Mouse (Mus musculus): ENCODE measurements around the gene Ctnnd2.

Gene Ctnnd2

DNA sequence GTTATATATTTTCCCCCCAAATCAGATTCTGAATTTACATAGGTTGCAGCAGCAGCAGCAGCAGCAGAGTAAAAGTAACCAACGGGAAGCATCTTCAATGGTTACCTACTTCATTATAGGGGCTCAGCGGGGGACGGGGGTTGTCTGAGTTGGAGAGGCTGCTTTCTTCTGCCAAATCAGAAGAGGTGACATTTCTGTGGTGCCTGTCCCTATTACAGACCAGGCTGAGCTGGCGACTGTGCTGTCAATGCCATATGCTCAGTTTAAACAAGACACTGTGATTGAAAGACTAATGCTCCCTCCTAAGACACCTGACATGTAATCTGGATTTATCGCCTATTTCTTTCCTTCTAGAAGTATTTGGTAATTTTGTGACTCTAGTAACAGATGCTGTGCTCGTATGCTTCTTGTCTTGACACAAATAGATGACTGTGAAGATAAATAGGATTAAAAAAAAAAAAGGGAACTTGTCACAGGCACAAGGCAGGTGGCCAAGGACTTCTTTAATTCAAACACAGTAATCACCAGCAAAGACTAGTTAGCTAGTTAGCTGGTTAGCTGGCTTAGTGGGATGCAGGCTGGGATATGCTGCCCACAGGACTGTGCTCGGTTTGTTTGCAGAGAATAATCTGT lies 475.4 kb downstream of the Ctnnd2 start:
- no peak for DNase-seq (ENCODE audit: low spot score)

DNA sequence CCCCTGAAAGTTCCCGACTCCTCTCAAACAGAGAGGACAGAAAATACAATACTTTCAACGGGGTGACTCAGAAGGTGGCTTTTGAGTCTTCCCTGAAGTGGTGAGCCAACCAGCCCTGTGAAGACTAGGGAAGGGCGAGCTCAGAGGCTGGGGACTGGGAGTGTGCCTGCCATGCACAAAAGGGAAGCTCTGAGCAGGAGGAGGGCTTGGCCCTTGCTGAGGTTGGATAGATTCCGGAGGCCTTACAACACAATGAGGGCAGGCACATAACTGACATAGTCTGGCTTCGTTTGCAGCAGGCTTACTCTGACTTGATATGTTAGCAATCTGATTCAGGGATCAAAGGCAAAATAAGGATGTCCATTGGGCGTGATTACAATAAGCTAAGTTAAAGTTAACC lies 477.6 kb downstream of the Ctnnd2 start:
- no peak for DNase-seq (ENCODE audit: low spot score)

DNA sequence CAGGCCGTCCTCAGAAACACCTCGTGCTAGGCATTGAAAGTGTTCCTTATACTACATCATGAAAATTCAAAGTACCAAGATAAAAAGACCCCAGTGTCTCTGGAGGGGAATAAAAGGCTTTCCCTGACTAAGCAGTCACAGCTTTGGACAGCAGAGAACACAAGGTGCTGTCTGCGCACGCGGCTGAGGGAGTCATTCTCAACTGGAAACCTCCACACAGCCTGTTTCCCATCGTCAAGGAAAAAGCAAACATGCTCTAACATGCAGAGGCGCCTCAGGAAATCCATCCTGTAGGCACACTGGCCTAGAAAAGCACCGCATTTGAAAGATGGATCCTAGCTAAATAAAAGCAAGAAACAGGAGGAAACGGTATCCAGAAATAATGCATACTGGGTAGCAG lies 483.0 kb downstream of the Ctnnd2 start:
- DNase-seq (ENCODE audit: low spot score): no peak

DNA sequence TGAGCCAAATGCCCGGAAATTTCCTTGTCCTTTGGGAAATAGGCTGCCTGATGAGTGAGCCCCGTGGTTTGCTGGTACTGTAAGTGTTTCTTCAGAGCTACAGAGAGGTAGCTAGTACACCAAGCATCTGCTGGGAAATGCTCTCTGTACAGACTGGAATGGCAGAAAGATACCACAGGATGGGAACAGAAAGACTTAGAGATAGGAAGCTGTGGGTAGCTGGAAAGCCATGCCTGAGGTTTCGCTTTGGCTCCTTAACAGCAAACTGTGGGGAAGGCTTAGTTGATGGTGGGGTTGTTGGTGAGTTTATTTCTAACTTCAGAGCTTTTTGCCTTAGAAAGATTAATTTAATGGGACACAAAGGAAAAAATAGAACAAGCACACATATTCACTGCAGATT lies 485.2 kb downstream of the Ctnnd2 start:
- DNase-seq (ENCODE audit: low spot score): no peak

DNA sequence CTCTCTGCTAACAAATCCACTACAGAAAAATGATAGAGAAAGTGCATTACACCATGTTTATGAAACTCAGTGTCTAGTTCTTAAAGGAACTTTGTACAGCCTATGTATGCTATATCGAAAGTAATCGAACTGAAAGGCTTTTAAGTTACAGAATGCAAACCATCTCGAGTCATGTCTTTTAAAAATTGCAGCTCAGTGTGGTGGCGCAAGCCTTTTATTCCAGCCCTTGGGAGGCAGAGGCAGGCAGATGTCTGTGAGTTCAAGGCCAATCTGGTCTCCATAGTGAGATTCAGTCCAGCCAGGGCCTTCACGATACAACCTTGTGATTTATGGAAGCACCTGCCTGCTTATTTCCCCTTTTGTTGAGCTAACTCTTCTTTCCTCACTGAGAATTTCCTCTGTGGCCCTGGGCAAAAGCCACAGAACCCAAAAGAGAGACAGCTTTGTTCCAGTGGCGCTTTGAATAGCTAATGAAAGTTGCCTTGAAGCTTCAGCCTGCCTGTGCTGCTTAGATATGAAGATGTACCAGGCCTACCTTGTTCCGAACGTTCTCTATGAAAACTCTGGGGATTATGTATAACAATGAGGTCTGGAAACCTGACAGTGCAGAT lies 488.3 kb downstream of the Ctnnd2 start:
- no peak for DNase-seq (ENCODE audit: low spot score)

DNA sequence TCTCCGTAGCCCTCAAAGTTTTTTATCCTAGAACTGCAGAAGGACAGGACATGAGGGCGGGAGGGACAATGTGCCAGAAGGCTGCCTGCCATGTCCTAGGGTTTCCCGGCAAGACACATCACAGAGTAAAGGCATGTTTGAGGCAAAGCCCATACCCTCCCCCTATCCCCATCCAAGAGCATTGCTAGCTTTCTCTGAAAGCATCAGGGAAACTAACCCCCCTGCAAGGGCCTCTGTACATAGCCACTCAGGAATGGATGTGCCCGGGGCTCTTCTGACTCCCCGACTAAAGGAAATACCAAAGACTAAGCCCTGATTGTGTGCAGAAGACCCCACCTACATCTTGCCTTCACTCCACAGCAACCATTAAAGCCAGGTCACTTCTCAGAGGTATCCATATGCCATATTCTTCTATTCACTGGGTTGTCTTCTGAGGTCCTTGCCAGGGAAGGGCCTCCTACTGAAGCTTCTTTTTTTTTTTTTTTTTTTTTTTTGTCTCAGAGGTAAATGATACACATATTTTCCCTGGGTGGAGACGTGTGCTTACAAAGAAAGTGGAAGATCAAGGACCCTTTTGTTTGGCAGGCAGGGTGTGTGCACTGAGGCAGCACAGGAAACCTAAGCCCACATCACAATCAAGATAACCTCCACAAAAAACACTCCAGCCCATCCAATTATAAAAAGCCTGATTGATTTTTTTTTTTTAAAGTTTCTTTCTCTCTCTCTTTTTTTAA lies 489.5 kb downstream of the Ctnnd2 start:
- no peak for DNase-seq (ENCODE audit: low spot score)

DNA sequence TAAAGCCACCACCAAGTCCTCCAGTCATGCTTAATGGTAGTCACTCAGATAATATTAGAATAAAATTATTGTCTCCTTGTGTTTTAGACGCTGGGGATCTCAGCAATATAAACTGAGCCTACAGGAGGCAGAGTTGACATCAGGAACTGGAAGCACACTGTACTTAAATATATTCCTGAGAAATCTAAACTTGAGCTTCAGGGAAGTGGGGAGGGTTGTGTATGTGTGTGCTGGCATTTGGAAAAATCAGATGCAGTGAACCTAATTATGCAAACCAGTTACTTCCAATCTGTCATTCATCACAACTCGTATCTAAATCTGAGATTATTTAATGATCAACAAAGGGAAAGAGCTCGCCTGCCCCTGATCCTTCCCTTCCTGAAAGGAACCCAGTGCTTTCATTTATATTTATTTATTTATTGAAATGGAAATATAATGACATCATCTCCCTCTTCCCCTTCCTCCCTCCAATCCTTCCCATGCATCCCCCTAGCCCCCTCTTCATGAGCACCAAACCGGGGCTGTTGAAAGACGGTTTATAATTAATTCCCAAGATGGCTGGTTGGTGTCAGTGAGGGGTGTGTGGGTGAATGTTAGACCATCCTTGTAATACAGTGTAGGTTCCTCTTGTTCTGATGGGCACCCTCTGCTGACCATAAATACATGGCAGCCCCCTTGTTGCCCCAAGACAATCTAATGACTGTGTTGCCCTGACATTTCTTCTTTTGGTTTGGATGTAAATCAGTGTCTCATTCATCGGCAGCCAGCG lies 495.6 kb downstream of the Ctnnd2 start:
- DNase-seq (ENCODE audit: low spot score): no peak

DNA sequence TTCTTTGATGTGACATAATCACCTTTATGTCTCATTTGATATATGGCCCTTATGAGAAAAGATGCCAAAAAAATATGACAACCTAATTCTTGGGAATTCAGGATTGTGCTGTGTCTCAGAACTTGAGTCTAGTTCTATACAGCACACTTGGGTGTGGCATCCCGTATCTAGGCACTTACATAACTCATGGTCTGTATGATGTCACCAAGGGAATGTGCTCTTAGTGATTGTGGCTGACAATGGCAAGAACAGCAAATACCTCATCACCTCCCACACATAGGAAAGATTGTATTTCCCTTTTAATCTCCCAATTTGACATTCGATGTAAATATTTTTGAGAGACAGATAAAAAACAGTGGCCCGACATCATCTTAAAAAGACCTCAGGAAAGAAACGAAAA lies 509.5 kb downstream of the Ctnnd2 start:
- no peak for DNase-seq (ENCODE audit: low spot score)

DNA sequence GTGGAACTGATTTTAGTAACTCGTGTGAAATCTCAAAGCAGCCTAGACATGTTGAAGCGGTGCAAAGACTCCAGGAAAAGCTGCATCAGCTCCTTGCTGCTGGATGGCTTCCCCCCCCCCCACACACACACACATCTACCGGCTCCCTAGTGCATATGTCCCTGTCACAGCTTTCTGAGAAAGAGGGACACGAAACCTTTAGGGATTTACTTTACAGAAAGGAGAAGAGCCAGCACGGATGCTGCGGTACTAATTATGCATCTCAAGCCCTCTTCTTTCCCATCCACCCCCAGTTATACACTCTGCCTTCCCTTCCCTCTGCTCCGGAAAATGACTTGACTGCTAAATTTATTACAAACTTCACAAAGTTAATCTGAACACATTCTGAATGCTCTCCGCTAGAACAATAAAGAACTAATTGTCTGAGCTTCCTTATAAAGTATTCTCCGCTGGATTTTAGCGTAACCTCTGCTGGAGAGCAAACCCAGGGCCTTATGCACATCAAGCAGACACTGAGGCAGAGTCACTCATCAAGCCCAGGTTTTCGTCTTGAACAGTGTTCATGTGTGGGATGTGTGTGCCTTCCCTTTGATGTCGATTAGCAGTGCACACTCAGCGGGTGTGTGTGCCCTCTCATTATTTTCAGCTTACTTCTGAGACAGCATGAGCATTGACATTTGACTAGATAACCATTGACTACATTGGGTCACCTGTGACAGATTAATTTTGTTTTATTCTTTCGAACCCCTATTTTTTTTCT lies 510.1 kb downstream of the Ctnnd2 start:
- DNase-seq (ENCODE audit: low spot score): no peak

DNA sequence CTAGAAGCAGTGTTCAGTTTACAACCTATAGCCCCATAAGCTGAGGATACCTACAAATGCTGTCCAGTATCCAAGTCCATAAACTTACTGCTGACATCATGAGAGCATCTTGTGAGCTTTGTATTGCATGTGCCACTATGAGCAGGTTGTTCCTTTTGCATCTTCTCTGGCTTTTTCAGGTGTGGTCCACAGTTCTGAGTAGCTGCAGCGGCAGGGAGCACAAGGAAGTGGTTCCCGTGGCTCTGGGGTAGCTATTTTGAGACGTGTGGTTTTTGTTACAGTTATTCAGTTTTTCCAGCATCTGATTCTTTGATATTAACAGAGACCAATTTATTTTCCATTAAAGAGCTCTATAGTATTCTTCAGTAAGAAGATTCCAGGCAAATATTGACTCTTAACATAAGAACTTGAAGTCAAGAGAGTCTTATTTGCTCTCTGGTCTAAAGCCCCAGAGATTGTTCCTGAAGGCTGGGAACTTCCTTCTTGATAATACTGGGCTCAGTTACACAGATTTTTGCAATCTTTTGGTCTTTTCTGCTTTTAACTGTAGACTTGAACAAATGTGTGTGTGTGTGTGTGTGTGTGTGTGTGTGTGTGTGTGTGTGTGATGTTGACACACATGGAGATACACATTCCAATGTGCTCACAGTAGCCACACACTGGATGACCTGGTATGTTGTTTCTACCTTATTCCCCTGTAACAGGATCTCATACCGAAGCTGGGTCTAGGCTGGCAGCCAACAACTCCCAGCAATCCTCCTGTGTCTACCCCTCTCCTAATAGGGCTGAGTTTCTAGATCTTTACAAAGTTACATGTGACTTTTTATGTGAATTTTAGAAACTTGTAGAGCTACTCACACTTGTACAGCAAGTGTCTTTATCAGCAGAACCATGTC lies 514.1 kb downstream of the Ctnnd2 start:
- no peak for DNase-seq (ENCODE audit: low spot score)

DNA sequence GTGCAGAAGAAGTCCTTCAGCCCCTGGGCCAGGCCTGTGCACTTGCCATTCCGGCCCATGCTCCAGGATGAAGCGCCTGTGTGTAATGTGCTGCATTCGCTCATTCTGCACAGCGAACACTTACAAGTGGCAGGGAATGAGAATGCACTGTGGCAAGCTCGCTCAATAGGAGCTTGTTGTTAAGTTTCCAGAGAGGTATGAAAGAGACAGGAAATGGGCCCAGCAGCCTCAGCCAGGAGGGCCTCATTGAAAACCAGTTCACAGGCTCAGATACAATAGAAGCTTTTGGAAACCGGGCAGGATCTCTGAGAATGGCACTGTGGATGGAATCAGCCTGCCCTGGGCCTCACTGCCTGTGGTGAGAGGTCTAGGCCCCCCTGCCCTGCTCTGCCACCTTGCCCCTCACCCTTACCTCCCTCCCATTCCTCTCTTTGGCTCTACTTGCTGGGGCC lies 521.4 kb downstream of the Ctnnd2 start:
- DNase-seq (ENCODE audit: low spot score): no peak

DNA sequence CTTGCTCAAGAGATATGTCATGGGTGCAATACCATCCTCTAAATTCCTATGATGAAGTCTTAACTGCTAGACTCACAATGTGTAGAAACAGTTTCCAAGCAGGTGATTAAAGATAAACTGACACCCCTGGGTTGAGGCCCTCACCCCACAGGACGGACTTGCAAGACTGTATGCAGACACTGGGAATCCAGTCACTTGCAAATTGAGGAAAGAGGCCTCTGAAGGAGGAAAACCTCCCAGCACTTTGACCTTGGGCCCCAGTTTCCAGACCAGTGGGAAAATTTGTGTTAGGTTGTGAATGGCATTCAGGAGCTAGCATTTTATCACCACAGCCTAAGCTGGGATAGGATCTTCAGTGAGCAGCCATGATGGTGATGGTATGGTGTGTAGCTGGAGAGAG lies 521.9 kb downstream of the Ctnnd2 start:
- DNase-seq (ENCODE audit: low spot score): no peak

DNA sequence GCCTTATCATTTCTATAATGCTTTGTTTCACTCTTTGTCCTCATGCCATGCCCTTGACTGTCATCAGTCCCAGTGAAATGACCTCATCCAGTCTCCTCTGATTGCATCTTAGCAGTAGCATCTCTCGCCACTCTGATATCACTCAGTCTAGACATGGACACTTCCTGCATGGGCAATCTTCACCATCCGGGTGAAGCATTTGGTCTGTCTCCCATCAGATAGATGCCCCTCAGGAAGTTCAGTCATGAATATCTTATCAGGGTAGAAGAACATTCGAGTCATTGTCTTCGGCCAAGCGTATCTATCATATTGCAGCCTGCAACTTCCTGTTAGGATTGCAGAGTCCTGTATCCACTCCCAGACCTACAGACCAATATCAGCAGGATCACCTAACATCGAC lies 523.5 kb downstream of the Ctnnd2 start:
- no peak for DNase-seq (ENCODE audit: low spot score)

DNA sequence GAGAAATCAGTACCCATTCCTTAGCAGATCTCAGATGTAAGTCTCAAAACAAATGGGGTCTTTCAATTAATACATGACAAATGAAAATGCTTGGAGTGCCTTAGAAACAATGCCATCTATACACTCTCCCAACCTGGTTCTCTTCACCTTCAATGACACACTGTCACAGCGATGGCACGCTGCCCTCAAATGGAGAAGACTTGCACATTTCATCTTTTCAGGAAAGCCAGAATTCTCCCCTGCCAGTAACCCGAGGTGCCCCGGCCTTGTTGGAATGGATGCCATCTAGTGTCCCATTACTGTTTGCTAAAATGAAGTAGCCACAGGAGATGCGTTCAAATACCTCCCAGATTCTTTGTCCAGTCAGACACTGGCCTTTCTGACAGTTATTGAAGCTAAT lies 525.0 kb downstream of the Ctnnd2 start:
- DNase-seq (ENCODE audit: low spot score): no peak

DNA sequence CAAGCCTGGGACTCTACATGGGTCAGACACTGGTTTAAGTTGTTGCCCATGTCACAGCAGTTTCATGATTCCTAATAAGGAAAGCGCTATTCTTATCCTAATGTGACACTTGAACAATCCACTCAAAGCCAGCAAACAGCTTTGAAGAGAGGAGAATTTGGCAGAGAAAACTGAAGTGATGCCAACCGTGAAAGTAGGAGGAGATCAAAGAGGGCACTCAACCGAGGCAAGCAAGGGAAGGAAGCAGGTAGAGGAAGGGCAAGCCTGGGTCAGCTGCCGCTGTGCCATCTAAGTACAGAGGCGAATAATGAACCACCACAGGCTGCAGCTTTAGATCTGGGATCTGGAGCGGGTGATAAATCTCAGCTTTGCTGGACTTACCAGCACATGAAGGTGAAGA lies 528.4 kb downstream of the Ctnnd2 start:
- no peak for DNase-seq (ENCODE audit: low spot score)

DNA sequence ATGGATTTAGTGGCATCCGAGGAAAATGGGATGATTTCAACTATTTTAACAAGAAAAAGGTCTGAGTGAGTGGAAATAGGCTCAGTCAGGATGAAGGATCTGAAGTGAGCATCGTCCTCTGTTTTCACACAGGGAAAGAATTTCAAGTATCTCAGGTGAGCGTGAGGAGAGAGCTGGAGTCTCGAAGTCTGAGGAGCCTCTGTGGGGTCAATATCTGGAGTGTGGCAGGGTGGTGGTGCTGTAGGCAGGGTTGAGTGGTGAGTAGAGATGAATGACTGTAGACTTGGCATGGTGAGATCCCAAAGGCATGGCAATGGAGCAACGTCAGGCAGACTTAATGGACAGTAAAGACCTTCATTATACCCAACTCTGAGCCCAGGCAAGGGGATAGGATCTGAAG lies 529.2 kb downstream of the Ctnnd2 start:
- DNase-seq (ENCODE audit: low spot score): no peak

DNA sequence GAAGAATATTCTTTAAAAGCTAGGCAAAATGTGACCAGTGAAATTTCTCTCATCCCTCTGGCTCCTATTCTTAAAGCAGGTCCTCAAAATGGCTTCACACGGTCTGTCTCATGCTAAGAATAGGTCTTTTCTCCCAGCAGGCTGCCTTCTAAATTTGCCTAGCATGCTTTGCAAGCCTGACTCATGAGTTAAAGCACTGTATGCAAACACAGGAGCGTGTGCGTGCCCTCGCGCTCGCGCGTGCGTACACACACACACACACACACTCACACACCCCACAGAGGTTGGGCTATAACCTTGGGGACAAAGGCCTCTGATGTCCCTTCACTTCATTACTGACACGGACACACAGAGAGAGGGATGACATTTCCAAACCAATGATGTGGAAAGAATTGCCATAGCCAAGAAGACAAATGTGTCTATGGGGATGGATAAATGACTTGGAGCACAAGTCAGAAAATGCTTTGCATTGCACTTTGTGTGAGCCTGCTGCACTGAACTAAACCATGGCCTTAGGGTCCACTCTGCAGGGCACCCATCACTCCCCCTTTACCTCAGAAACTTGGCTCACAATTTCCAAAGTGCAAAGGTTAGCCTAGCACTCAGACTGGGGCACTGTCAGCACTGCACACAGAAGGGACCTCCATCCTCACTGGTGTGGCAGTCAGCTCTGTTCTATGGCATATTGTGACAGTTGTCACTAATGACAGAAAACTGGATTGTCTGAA lies 536.8 kb downstream of the Ctnnd2 start:
- no peak for DNase-seq (ENCODE audit: low spot score)

DNA sequence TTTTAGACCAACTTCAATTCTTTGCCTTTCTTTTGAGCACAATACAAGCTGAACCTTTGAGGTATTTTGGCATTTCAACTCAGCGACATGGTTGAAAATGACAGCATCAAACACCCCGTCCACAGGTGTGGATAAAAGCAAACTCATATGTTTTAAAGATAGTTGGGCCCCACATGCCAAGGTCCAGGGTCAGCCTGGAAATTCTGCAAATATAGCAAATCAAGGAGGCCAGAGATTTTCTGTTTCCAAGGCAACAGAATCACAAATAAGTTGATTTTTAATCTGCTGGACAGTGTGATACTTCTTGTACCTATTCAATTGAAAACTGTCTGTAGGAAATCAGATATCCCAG lies 537.3 kb downstream of the Ctnnd2 start:
- no peak for DNase-seq (ENCODE audit: low spot score)

DNA sequence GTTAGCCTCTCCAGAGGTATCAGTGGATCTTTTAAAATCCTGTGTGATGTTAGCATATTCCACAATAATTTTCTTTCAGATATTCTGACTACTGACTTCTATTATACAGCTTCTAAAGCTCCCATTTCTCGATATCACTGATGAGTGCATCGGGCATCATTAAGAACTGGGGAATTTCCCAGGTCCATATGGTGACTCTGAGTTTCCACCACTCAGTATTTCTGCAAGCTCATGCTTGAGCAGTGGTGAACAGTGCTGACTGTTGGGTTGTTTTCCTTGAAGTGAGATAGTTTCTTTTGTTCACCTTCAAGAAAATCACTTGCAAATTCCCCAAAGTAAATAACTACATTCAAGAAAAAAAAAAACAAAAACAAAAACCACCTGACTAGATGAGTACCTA lies 542.4 kb downstream of the Ctnnd2 start:
- no peak for DNase-seq (ENCODE audit: low spot score)

DNA sequence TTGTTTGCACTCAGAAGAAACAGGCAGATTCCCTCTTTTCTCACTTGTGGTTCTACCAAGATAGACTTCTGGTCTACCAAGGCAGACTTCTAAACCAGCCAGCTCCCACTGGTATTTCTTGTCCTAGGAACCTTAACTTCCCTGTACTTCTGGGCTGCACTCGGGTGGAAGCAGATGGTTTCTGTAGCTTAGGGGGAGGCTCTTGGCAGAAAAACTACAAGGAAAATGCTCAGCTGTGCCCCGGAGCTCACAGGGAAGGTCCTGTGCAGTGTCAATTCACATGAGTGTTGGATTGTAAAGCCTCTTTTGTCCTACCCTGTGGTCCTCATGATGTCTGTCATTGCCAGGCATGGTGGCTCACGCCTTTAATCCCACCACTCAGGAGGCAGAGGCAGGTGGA lies 546.4 kb downstream of the Ctnnd2 start:
- DNase-seq (ENCODE audit: low spot score): no peak
